Mouse (Mus musculus): ENCODE data around the gene Mcm9. TPM values are rescaled to one million over a fixed set of nuclear protein-coding genes. Genes with fewer than 3 reads are reported as not detected.

Gene Mcm9
- 15.3 TPM for polyA plus RNA-seq (2014; fragmentation: Illumina TruSeq; extraction: RNeasy Lipid Tissue Mini Kit (QIAGEN cat#74804))

DNA sequence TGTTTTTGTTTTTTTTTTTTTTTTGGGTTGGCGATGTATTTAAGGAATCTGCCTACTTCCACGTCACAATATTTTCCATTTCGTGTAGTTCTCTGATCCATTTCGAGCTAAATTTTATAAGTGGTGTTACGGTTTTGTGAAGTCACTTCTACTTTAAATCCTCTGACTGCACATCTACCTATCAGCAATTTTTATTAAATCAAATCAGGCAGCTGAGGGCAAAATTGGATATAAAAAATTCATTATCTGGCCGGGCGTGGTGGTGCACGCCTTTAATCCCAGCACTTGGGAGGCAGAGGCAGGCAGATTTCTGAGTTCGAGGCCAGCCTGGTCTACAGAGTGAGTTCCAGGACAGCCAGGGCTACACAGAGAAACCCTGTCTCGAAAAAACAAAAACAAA, at the start of gene Mcm9:
Gene Mcm9 (minus strand): TSS at position 101 of the 400 bp plus-strand sequence.

DNA sequence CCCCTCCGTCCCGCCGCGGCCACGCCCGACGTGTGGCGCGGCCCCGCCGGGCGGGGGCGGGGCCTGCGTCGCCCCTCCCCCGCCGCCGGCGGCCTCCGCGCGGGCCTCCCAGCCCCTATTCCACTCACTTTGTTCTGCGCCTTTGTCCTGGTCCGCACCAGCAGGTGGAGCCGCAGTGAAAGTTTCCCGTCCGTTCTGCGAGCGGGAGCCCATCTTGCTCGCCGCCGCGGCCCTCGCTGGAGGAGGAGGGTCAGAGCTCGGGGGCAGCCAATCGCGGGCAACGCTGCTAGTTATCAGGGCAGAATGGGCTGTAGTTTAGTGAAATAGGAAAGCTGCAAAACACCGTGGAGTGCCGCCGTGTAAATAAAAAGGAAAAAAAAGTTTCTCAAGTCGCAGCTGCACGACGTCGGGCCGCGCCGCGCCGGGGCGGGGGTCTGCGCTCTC, 33.5 kb downstream of the Mcm9 start, which contains the start of gene Asf1a:
Gene Asf1a (plus strand): TSS at position 81 of the 444 bp plus-strand sequence.

Other genes starting within 250 kb of the Mcm9 start
- 207 TPM for gene Asf1a, start 33.7 kb downstream of the Mcm9 start, polyA plus RNA-seq (2014; fragmentation: Illumina TruSeq; extraction: RNeasy Lipid Tissue Mini Kit (QIAGEN cat#74804))
- gene Fam184a, start 120.7 kb upstream of the Mcm9 start, polyA plus RNA-seq (2014; fragmentation: Illumina TruSeq; extraction: RNeasy Lipid Tissue Mini Kit (QIAGEN cat#74804)): 6.9 TPM

Data from ovary, adult 10 weeks (tissue).